Mouse (Mus musculus): Measurements from ENCODE around the gene Alkbh3. TPM values are rescaled to one million over a fixed set of nuclear protein-coding genes. Genes with fewer than 3 reads are reported as not detected.

Gene Alkbh3
- total RNA-seq, 4 experiments from 2014 or later: 53.5 to 59.1 (median 57.2) TPM

DNA sequence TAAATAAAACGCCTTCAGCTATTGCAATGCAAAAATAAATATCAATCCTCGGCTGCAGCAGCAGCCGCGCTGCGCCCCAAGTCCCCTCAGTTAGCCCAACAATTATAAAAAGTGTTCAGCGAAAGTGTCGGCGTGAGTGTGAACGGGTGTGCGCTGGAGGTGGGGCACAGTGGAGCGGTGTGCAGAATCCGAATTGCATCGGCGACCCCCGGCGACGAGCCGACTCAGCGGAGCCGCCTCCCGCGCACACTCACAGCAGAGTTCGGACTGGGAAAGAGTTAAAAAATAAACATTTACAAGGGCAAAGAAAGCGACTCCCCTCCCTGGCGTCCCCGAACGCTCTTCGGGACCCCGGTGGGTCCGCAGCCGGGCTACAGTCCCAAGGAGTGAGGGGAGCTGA is 54.7 kb downstream of the Alkbh3 start:
- DNase-seq (ENCODE audit: low spot score in 2 of 2): no peak

DNA sequence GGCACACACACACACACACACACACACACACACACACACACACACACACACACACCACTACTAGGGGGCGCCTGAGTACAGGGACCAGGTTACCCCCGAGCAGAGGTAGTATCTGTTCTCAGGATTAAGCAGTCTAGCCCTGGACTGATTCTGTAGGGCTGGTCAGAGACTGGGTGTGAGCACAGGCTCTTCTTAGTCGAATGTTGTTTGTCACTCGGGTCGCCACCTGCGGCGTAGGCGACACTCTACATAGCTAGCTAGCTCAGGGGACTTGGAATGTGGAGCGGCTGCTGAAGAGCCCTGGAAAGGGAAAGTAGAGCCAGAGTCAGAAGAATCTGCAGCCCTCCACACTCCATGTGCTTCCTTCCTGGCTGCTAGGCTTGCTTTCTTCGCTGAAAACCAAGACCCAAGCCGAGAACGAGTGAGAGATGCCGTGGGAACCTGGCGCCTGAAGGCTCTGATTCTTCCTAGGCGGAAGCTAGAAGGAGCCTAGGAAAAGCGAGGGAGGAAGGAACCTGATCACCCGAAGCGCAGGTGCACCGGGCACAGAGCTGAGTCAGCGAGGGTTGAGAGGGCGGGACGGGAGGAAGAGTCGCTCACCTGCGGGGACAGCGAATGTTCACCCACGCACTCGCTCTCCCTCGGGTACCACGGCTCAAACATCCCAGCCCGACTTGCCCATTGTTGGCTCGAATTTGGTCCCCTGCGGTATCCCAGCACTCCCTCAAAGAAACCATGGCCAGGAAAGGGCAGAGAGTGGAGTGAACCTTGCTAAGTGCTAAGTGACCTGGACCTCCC is 55.6 kb downstream of the Alkbh3 start:
- no peak for DNase-seq (ENCODE audit: low spot score in 2 of 2)

DNA sequence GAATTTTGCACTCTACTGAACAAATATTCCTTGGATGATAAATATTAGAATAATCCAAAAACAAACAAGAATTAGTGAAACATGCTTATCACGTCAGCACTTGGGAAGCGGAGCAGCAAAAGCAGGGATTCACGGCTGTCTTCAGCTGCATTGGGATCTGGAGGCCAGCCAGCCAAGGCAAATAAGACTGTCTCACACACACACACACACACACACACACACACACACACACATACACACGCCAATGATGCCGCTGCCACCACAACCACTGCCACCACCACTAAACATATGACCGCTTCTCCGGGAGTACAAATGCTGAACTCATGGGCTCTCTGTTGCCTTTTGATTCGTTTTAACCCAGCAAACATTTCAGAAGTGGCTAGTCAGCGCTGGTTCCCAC is 56.9 kb downstream of the Alkbh3 start:
- DNase-seq (ENCODE audit: low spot score in 2 of 2): no peak

DNA sequence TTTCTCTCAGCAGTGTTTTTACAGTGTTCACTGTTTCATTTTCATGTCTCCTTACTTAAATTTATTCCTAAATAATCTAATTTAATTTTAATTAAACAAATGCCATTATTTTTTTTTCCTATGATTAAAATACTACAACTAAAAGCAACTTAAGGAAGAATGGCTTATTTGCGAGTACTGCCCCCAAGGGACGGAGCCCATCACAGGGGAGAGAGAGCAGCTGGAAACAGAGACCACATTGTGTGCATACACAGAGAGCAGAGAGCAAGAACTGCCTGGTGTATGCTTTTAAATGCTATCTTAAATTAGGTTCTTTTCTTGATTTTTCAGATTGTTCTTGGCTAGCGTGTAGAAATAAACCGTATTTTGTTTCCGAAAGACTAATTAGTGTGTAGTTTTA is 63.6 kb downstream of the Alkbh3 start:
- no peak for DNase-seq (ENCODE audit: low spot score in 2 of 2)

DNA sequence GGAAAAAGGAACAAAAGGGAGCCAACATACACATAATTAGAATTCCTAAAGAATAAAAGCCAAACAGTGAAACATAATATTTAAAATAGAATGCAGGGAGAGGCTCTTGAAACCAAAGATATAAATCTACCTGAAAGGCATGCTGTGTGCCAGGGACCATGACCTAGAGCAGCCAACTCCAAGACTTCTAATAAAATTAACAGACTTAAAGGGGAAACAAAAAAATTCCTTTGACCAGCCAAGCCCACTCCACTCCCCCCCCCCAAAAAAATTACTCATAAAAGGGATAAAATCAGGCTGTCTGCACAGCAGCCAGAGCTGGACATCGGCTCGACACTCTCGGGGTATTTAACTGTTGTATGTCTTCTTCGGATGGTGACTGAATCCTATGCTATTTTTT is 65.8 kb downstream of the Alkbh3 start:
- DNase-seq (ENCODE audit: low spot score in 2 of 2): no peak

DNA sequence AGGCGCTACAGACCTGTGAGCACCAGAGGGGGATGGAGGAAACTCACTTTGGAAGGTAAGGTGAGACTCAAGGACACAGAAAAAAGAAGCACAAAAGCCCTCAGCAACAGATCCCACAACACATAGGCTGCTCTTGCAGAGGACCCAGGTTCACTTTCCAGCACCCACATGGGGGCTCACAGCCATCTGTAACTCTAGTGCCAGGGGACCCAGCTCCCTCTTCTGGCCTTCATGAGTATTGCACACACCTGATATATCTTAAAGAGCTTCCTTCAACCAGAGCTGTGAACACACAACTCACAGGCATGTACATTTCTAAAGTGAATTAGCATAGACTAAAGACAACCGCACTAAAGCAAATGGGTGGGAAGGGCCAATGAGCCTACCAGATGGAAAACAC is 66.5 kb downstream of the Alkbh3 start:
- no peak for DNase-seq (ENCODE audit: low spot score in 2 of 2)

DNA sequence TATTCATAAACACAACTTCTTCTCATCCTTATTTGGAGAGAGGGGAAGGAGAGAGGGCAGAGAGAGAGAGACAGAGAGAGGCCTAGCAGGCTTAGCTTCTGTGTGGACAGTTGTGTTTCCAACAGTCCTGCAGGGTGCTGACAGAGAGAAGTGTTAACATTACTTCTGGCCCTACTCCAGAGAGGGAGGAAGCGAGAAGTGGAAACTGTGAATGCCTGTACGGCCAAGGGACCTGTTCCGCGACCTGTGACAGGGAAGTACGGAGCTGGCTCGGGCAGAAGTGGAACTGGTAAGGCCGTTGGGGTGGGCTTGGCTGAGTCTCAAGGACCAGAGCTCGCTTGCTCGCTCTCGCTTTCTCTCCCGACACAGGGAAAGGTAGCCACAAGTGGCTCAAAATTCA is 68.9 kb downstream of the Alkbh3 start:
- DNase-seq (ENCODE audit: low spot score in 2 of 2): no peak

DNA sequence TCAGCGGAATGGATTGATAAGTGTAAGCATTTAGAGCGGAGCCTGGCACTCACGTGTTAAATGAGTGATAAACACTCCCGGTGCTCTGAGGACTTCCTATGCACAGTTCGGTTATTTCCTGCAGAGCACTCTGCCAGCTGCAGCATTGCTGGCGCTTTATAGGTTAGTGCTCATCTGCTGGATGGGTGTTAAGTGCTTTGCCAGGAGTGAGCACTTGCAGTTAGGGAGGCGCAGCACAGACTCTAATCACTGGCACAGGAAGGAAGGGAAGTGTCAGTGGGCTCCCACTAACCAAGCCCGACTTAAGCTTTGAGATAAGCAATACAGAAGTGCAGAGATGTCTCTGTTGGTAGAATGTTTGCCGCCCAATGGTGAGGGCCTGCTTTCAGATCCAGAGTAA is 72.1 kb downstream of the Alkbh3 start:
- DNase-seq (ENCODE audit: low spot score in 2 of 2): no peak

Other genes starting within 250 kb of the Alkbh3 start
- gene Ext2, start 188.2 kb downstream of the Alkbh3 start, total RNA-seq (2022): 10 to 100 TPM; 38.7 to 43.0 (median 42.0) TPM
- 1 to 10 TPM; 2.5 to 3.3 (median 2.9) TPM for gene Accs, start 160.9 kb downstream of the Alkbh3 start, total RNA-seq (2022)
- gene Accsl, start 141.7 kb downstream of the Alkbh3 start, total RNA-seq (2022): not detected
- 1 to 10 TPM; 3.3 to 5.6 (median 4.9) TPM for gene Gm13889, start 53.6 kb downstream of the Alkbh3 start, total RNA-seq (2022)
- gene Gm27027, start 14.5 kb downstream of the Alkbh3 start, total RNA-seq (2022): not detected
- gene Hsd17b12, start 147.2 kb upstream of the Alkbh3 start, total RNA-seq (2022): 1 to 10 TPM; 4.1 to 5.1 (median 4.5) TPM

Data from gastrocnemius, adult 8-10 months (tissue).